ENCODE assay signal across 14 mouse cellular contexts in the genomic region with DNA sequence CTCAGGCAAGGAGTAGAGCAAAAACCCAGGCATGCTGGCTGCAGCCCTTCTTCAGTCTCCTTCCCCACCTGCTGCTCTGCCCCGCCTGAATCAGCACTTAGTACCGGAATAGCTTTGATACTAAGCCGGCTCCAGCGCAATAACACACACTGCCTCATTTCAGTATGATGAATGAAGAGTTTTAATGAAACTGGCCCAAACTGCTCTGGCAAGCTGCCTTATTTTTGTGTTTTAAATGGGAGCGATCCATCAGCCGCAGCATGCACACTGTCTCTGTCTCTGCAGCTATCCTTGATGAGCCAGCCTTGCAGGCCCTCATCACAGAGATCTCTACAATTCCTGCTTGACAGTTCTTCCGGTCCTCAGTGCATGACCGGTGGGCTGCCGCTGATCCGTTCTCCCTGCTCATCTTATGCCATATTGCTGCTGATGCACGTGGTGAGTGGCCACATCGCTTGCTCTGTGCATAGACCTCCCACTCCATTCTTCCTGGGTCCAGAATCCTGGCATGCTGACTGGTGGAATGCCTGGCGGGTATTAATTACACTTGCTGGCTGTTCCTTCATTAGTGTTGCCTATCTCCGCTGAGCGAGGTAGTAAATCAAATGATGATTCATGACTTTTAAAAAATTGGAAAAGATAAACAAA.
DNase-seq lines count a peak whose midpoint lies in the region; ATAC-seq and TF ChIP-seq lines count a peak whose summit lies in the region.
"Had no signal": no experiment of that assay in that cellular context is flagged by ENCODE, and none has a peak within 500 bp of the region (broad histone marks: within the 10 kb centered on the region; RNA-seq: fewer than 3 reads in every experiment).

No protein-coding gene starts in this region.

- H3K27ac ChIP-seq in stomach, embryonic 14.5 days (ENCODE audit: low read length): no peak overlapping the region
- H3K27ac ChIP-seq: gastrocnemius, adult 2 months; liver, embryonic 15.5 days; midbrain, embryonic 12.5 days had no signal

- TF ChIP-seq POLR2A in lung, adult 2 months (IDR thresholded peaks at IDR 0.05; ENCODE audit: borderline replicate concordance, extremely low read depth, low read depth, low read length): no peak

- no peaks in the 10 kb centered on the region for H3K36me3 ChIP-seq in stomach, embryonic 14.5 days (ENCODE audit: control insufficient read depth, insufficient read depth, low read length)
- H3K36me3 ChIP-seq: liver, embryonic 15.5 days; midbrain, embryonic 12.5 days had no signal

- no peak overlapping the region for H3K9ac ChIP-seq in stomach, embryonic 14.5 days (replicated peaks; ENCODE audit: low read depth, low read length)
- H3K9ac ChIP-seq: liver, embryonic 15.5 days; midbrain, embryonic 12.5 days had no signal

- no peaks in the 10 kb centered on the region for H3K9me3 ChIP-seq in stomach, embryonic 14.5 days (ENCODE audit: control insufficient read depth, low read depth, low read length)
- H3K9me3 ChIP-seq: liver, embryonic 15.5 days; midbrain, embryonic 12.5 days had no signal

- H3K4me3 ChIP-seq in lung, adult 2 months (replicated peaks; ENCODE audit: extremely low read depth, low read depth, low read length): no peak overlapping the region
- no peak overlapping the region for H3K4me3 ChIP-seq in stomach, embryonic 14.5 days (ENCODE audit: low read depth, low read length)
- H3K4me3 ChIP-seq: gastrocnemius, adult 2 months; liver, embryonic 15.5 days; midbrain, embryonic 12.5 days had no signal

- no peak overlapping the region for H3K4me2 ChIP-seq in stomach, embryonic 14.5 days (replicated peaks; ENCODE audit: low read depth, low read length)
- H3K4me2 ChIP-seq: liver, embryonic 15.5 days; midbrain, embryonic 12.5 days had no signal

- H3K27me3 ChIP-seq in stomach, embryonic 14.5 days (ENCODE audit: control insufficient read depth, insufficient read depth, low read length): no peaks in the 10 kb centered on the region
- H3K27me3 ChIP-seq: liver, embryonic 15.5 days; midbrain, embryonic 12.5 days had no signal

- WGBS in lung, adult 2 months: 55% methylated on average over 15 of the region's 15 CpGs
- 47% methylated on average over 15 of the region's 15 CpGs for WGBS in stomach, embryonic 14.5 days

- no peaks in the 10 kb centered on the region for H3K4me1 ChIP-seq in lung, adult 2 months (ENCODE audit: control insufficient read depth, insufficient read depth, low read length)
- no peaks in the 10 kb centered on the region for H3K4me1 ChIP-seq in stomach, embryonic 14.5 days (ENCODE audit: control insufficient read depth, insufficient read depth, low read length)
- H3K4me1 ChIP-seq: liver, embryonic 15.5 days; midbrain, embryonic 12.5 days had no signal

- DNase-seq in frontal cortex, postnatal 14 days (ENCODE audit: low spot score in 2 of 2): peak; percentile 10 to 16
- no peak for DNase-seq in frontal cortex, postnatal 25 days (ENCODE audit: low spot score in 2 of 2)
- DNase-seq in lung, postnatal 10 days: peak; percentile 4
- DNase-seq in lung, adult 2 months: no peak
- DNase-seq in layer of hippocampus, postnatal 10 days (ENCODE audit: low spot score in 2 of 2): peak; percentile 23 to 58
- no peak for DNase-seq in spleen, adult 18-20 months
- DNase-seq in heart, adult 8-10 months (ENCODE audit: low spot score): no peak
- DNase-seq: adrenal gland, postnatal 14 days; cerebellum, adult 11-12 months; gastrocnemius, adult 2 months; kidney, adult 11 months had no signal

- peak; percentile 63; the same call in 1 of the 2 replicates for ATAC-seq in stomach, embryonic 14.5 days (ENCODE audit: insufficient number of reproducible peaks, insufficient read depth, low FRiP score, low read depth)

- TF ChIP-seq CTCF in lung, adult 2 months (IDR thresholded peaks at IDR 0.05; ENCODE audit: insufficient read depth, low read length): no peak

Comparison
In these comparisons a context has a peak if more than half of its experiments do, and no peak if none do; other contexts are left out.
1. DNase-seq: peak in frontal cortex, postnatal 14 days (2 of 2), lung, postnatal 10 days (single experiment) and layer of hippocampus, postnatal 10 days (2 of 2); none in frontal cortex, postnatal 25 days (0 of 2), lung, adult 2 months (single experiment), spleen, adult 18-20 months (0 of 2) and heart, adult 8-10 months (single experiment).